Mouse (Mus musculus): ENCODE results near the gene Eif4ebp2. TPM values are rescaled to one million over a fixed set of nuclear protein-coding genes. Genes with fewer than 3 reads are reported as not detected.

Gene Eif4ebp2
- polyA plus RNA-seq, 1 experiment from 2014 or later = 62.5 TPM

DNA sequence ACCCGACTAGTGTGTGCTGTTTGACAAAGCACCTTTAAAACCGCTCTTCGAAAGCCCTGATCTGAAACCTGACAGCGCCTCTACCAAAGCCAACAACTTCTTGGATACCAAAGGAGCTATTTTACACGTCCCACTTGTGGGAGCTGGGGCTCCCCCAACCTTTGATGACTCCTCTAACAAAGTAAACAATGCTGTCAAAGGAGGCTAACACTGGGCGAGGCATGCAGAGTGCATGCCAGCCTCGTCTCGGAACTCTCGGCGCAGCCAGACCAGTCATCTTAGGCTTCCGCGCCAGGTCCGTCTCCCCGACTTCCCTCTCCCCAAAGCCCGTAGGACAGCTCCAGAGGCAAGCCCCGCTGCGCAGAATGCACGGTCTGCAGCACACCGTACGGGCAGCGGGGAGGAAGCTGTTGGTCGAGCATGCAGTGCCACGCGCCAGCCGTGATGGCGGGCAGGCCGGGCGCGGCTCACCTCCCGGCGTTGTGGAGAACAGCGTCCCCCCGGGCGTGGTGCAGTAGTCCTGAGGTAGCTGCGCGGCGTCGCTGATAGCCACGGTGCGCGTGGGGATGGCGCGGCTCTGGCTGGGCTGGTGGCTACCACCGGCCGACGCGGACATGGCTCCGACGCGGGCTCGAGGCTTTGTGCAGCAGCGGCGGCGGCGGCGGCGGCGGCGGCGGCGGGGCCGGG lies 387 bp downstream of the Eif4ebp2 start:
- peak; percentile 69 for DNase-seq (ENCODE audit: low spot score)
- no peaks in the 10 kb centered on the region for H3K9me3 ChIP-seq (ENCODE audit: low read length)

DNA sequence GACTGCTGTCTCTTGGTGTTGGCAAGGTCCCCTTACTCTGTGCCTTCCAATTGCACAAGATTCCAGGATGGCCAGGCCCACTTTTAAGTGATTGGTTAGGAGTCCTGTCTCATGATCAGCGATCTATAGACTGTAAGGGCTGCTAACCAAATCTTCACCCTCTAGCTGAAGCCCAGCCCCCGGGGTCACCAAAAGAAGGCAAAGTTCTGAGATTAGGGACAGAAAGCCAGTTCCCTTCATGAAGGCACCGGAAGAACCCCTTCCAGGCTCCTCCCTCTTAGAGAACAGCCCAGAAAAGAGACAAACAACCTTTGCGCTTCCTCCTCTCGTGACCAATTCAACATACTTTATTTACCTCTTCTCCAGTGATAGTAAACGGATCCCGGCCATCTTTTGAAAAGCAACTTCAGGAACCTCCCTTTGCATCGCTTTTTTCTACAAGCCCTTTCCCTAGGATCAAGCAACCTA lies 964 bp downstream of the Eif4ebp2 start:
- TF ChIP-seq EP300 (IDR thresholded peaks at IDR 0.05) (peak; percentile 68), CTCF (IDR thresholded peaks at IDR 0.05) (no peak)
- H3K9me3 ChIP-seq (ENCODE audit: low read length) = no peaks in the 10 kb centered on the region
- no peaks in the 10 kb centered on the region for H3K27me3 ChIP-seq (replicated peaks; ENCODE audit: insufficient read depth, low read length)
- peak overlapping the region; percentile 99 for H3K4me3 ChIP-seq (ENCODE audit: low read depth, low read length)
- H3K9ac ChIP-seq (replicated peaks; ENCODE audit: low read depth) = peak overlapping the region; percentile 88
- H3K27ac ChIP-seq (ENCODE audit: low read length) = peak overlapping the region; percentile 93
- peaks cover 8% of the 10 kb centered on the region; the same call in 1 of the 2 replicates for H3K4me1 ChIP-seq (ENCODE audit: insufficient read depth, low read depth, low read length)
- ATAC-seq (peak; percentile 25), DNase-seq (ENCODE audit: low spot score) (peak; percentile 80)
- H3K4me2 ChIP-seq (replicated peaks; ENCODE audit: low read depth, low read length) = peak overlapping the region; percentile 82
- WGBS = under 1% methylated on average over 8 of the region's 8 CpGs
- no peaks in the 10 kb centered on the region for H3K36me3 ChIP-seq (ENCODE audit: insufficient read depth, low read length)

More for the DNA sequence above, 387 bp downstream of the Eif4ebp2 start:
- Histone ChIP-seq H3K27me3 (replicated peaks; ENCODE audit: insufficient read depth, low read length) (no peaks in the 10 kb centered on the region), H3K4me1 (ENCODE audit: insufficient read depth, low read depth, low read length) (peaks cover 8% of the 10 kb centered on the region; the same call in 1 of the 2 replicates), H3K27ac (ENCODE audit: low read length) (peak overlapping the region; percentile 93), H3K9ac (replicated peaks; ENCODE audit: low read depth) (peak overlapping the region; percentile 88), H3K4me3 (ENCODE audit: low read depth, low read length) (peak overlapping the region; percentile 99), H3K4me2 (replicated peaks; ENCODE audit: low read depth, low read length) (peak overlapping the region; percentile 82), H3K36me3 (ENCODE audit: insufficient read depth, low read length) (no peaks in the 10 kb centered on the region)
- TF ChIP-seq EP300 (IDR thresholded peaks at IDR 0.05) (0 out of 2 replicates have a peak, but pooled peaks have one; percentile 5), CTCF (IDR thresholded peaks at IDR 0.05) (peak; percentile 25)
- WGBS = 1% methylated on average over 58 of the region's 62 CpGs
- ATAC-seq = peak; percentile 52

DNA sequence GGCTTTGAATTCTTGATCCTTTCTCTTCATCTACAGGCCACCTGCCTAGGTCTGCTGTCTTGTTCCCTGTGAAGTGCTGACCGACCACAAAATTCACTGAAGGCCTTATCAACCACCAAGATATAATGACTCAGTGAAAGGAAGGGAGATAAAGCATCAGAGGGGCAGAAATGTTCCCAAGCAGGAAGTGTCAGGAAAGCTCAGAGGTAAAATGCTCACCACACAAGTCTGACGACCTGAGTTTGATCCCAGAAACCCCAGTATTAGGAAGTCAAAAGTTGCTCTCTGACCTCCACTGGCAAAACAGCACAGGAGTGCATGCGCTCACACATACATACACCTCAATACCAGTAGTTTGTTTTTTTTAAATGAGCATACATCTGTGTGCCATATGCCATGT lies 3.6 kb downstream of the Eif4ebp2 start:
- DNase-seq (ENCODE audit: low spot score) = no peak
- Histone ChIP-seq H3K4me1 (ENCODE audit: insufficient read depth, low read depth, low read length) (peaks cover 8% of the 10 kb centered on the region; the same call in 1 of the 2 replicates), H3K9me3 (ENCODE audit: low read length) (no peaks in the 10 kb centered on the region), H3K4me3 (ENCODE audit: low read depth, low read length) (no peak overlapping the region), H3K27me3 (replicated peaks; ENCODE audit: insufficient read depth, low read length) (no peaks in the 10 kb centered on the region), H3K36me3 (ENCODE audit: insufficient read depth, low read length) (no peaks in the 10 kb centered on the region), H3K27ac (ENCODE audit: low read length) (no peak overlapping the region), H3K9ac (replicated peaks; ENCODE audit: low read depth) (no peak overlapping the region), H3K4me2 (replicated peaks; ENCODE audit: low read depth, low read length) (no peak overlapping the region)
- TF ChIP-seq CTCF (IDR thresholded peaks at IDR 0.05) (no peak), EP300 (IDR thresholded peaks at IDR 0.05) (no peak)
- no peak for ATAC-seq
- WGBS = 69% methylated on average over 3 of the region's 3 CpGs

DNA sequence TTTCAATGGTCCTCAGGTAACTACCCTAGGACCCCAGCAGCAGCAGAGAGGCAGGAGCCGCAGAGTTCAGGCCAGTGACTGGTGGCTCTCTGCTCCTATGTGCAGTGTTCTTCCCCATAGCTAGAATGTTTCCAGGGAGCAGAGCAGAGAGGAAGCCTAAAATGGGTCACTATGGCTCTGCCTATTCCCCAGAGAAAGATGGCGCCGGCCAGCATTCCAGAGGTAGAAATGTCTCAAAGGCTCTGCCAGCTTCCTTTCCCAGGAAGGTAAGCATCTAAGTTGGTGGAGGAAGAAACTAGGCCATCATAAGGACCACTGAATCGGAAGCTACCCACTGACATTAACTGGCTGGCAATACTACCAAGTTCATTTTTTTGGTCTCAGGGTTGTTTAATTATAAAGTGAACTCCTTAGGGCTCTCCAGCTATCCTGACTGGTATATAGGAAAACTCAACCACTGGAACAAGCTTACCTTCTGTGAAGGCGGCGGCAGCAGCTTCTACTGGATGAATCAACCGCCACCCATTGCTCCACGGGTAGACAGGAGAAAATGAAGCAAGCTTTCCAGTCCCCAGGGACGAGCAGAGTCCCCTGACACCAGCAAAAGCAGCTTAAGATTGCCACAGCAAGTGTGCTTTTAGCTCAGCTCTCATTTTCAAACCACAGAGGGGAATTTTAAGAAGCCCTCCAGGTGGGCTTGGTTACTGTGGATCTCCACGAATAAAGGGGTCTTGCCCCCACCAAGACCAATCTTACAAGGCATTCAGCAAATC lies 4.7 kb downstream of the Eif4ebp2 start:
- Histone ChIP-seq H3K9ac (replicated peaks; ENCODE audit: low read depth) (no peak overlapping the region), H3K4me1 (ENCODE audit: insufficient read depth, low read depth, low read length) (peaks cover 8% of the 10 kb centered on the region; the same call in 1 of the 2 replicates), H3K4me2 (replicated peaks; ENCODE audit: low read depth, low read length) (no peak overlapping the region), H3K4me3 (ENCODE audit: low read depth, low read length) (no peak overlapping the region), H3K36me3 (ENCODE audit: insufficient read depth, low read length) (no peaks in the 10 kb centered on the region), H3K27me3 (replicated peaks; ENCODE audit: insufficient read depth, low read length) (no peaks in the 10 kb centered on the region), H3K27ac (ENCODE audit: low read length) (peak overlapping the region; percentile 26; the same call in 1 of the 2 replicates), H3K9me3 (ENCODE audit: low read length) (no peaks in the 10 kb centered on the region)
- WGBS = 80% methylated on average over 10 of the region's 10 CpGs
- TF ChIP-seq EP300 (IDR thresholded peaks at IDR 0.05) (no peak), CTCF (IDR thresholded peaks at IDR 0.05) (no peak)
- ATAC-seq (no peak), DNase-seq (ENCODE audit: low spot score) (no peak)

DNA sequence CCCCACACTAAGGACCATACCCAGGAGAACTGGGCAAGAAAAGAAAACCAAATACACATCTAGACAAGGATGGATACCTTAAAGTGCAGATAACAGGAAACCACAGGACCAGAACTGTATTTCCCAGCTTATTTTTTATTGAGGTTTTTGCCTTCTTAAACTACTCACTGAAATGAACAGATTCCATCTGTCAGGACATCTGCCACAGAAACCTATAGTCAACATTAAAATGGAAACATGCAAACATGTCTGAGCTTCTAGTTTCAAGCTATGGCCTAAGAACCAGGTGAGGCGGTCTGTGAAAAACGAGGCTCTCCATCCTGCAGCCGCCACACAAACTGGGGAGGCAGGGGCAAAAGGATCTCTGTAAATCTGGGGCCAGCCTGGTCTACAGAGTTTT lies 7.4 kb downstream of the Eif4ebp2 start:
- H3K4me3 ChIP-seq (ENCODE audit: low read depth, low read length) = no peak overlapping the region
- no peaks in the 10 kb centered on the region for H3K27me3 ChIP-seq (replicated peaks; ENCODE audit: insufficient read depth, low read length)
- no peak overlapping the region for H3K27ac ChIP-seq (ENCODE audit: low read length)
- no peaks in the 10 kb centered on the region for H3K9me3 ChIP-seq (ENCODE audit: low read length)
- ATAC-seq (no peak), DNase-seq (ENCODE audit: low spot score) (no peak)
- no peak overlapping the region for H3K9ac ChIP-seq (replicated peaks; ENCODE audit: low read depth)
- peaks cover 8% of the 10 kb centered on the region; the same call in 1 of the 2 replicates for H3K4me1 ChIP-seq (ENCODE audit: insufficient read depth, low read depth, low read length)
- TF ChIP-seq CTCF (IDR thresholded peaks at IDR 0.05) = no peak
- TF ChIP-seq EP300 (IDR thresholded peaks at IDR 0.05) = no peak
- H3K36me3 ChIP-seq (ENCODE audit: insufficient read depth, low read length) = 0 out of 2 replicates have a peak, but pooled peaks cover 4% of the 10 kb centered on the region
- 71% methylated on average over 3 of the region's 3 CpGs for WGBS
- no peak overlapping the region for H3K4me2 ChIP-seq (replicated peaks; ENCODE audit: low read depth, low read length)

DNA sequence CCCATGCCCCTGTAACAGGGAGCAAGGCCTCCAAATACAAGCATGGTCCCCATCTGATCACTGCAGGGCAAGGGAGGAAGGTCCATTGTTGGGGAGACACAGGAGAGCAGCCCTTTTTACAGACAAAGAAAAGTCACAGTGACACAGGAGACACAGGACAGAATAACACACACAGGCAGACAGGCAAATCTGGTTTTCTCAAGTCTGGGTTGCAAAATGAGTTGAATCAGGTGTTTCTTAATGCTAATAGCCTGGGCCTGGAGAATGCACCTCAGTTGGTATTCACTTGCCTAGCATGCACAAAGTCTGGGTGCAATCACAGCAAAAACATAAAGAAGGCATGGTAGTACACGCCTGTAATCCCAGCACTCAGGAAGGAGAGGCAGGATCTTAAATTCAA lies 8.6 kb downstream of the Eif4ebp2 start:
- H3K4me3 ChIP-seq (ENCODE audit: low read depth, low read length) = no peak overlapping the region
- ATAC-seq (no peak), DNase-seq (ENCODE audit: low spot score) (no peak)
- H3K9me3 ChIP-seq (ENCODE audit: low read length) = no peaks in the 10 kb centered on the region
- no peaks in the 10 kb centered on the region for H3K27me3 ChIP-seq (replicated peaks; ENCODE audit: insufficient read depth, low read length)
- no peak overlapping the region for H3K4me2 ChIP-seq (replicated peaks; ENCODE audit: low read depth, low read length)
- H3K36me3 ChIP-seq (ENCODE audit: insufficient read depth, low read length) = 0 out of 2 replicates have a peak, but pooled peaks cover 4% of the 10 kb centered on the region
- no peak for TF ChIP-seq CTCF (IDR thresholded peaks at IDR 0.05)
- no peak for TF ChIP-seq EP300 (IDR thresholded peaks at IDR 0.05)
- 47% methylated on average over 1 of the region's 1 CpGs for WGBS
- H3K27ac ChIP-seq (ENCODE audit: low read length) = no peak overlapping the region
- no peak overlapping the region for H3K9ac ChIP-seq (replicated peaks; ENCODE audit: low read depth)
- H3K4me1 ChIP-seq (ENCODE audit: insufficient read depth, low read depth, low read length) = peaks cover 8% of the 10 kb centered on the region; the same call in 1 of the 2 replicates
